Mouse (Mus musculus): ENCODE measurements around the gene Begain.

DNA sequence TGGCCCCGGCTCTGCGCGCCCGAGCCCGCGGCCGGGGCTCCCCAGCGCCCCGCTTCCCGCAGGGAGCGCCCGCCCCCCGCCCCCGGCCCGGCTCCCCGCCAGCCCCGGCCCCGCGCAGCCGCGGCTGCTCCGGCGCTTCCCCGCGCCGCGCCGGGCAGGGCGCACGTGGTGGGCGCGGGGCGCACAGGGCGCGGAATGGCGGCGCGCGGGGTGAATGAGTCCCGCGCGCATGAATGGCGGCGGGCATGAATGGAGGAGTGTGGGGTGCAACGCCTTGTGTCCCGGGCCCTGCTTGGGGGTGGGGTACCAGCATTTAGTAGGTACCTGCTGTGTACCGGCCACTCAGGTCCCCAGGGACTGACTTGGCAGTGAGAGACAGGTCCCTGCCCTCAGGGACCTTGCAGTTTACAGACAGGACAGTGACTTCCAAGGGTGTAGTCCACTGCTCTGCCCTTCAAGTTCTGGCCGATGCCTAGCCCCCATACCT lies at the start of gene Begain:
- TF ChIP-seq CTCF (IDR thresholded peaks at IDR 0.05) = no peak
- TF ChIP-seq EP300 (IDR thresholded peaks at IDR 0.05) = no peak
